Mouse (Mus musculus): ENCODE measurements around the gene Mtf1.

DNA sequence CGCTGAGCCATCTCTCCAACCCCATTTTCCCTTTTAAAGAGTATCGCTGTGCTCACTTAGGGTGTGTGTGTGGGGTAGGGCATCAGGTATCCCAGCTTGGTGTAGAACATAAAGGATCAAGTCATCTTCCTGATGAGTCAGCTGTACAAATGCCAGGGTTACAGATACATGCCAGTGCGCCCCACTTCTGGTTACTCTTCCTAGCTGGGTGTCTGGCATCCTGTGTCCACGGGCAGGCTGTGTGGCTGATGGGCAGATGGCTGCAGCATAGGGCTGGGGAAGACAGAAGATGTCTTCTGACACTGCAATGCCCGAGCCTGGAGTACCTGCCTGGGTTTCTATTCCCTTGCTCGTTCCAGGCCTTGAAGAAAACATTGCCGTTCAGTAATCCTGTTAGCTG, 20.5 kb upstream of the Mtf1 start:
- TF ChIP-seq POLR2A (IDR thresholded peaks at IDR 0.05; ENCODE audit: low read depth, low read length), result no peak
- TF ChIP-seq CTCF (IDR thresholded peaks at IDR 0.05; ENCODE audit: extremely low read depth, insufficient read depth, insufficient read length, insufficient replicate concordance), result no peak
